Mouse (Mus musculus) spleen, adult 2 months (tissue): Measurements from ENCODE around the gene Trmo.

Experiments used
- CTCF ChIP-seq: fragments of 200-500 bp; IDR thresholded peaks from 2 replicates; pipeline ENCODE4 v1.5.1; 2011; ENCODE audit warnings: mild to moderate bottlenecking, inconsistent platforms; ENCODE audit not compliant: insufficient read depth, insufficient read length, insufficient replicate concordance; ENCODE audit errors: extremely low read depth
- POLR2A ChIP-seq: fragments of 200-500 bp; IDR thresholded peaks from 2 replicates; pipeline ENCODE4 v1.6.1; 2011; ENCODE audit warnings: low read depth, low read length, inconsistent platforms

- TF ChIP-seq POLR2A: no peak
- no peak for TF ChIP-seq CTCF
These were observed 15.0 kb upstream of the Trmo start for GRCm38 (mm10) chr4:46404042-46404795.
